Mouse (Mus musculus) G1E (cell line): ENCODE measurements around the gene Gm49337.

Experiments
- CTCF ChIP-seq: IDR thresholded peaks from 2 replicates; pipeline ENCODE4 v1.5.1; 2012; ENCODE audit warnings: low read depth, low read length, inconsistent platforms, mixed read lengths
- GATA1 ChIP-seq: IDR thresholded peaks from 2 replicates; pipeline ENCODE4 v1.6.1; 2012; ENCODE audit warnings: borderline replicate concordance, low read length, inconsistent platforms, mixed read lengths
- GATA2 ChIP-seq: IDR thresholded peaks from 2 replicates; pipeline ENCODE4 v1.6.1; 2012; ENCODE audit warnings: low read depth, low read length, inconsistent platforms, borderline replicate concordance
- POLR2AphosphoS5 ChIP-seq: IDR thresholded peaks from 2 replicates; pipeline ENCODE4 v1.6.1; 2012; ENCODE audit warnings: low read depth, low read length, inconsistent platforms; ENCODE audit not compliant: insufficient replicate concordance
- TAL1 ChIP-seq: conservative IDR thresholded peaks from 2 replicates; pipeline ENCODE4 v1.6.1; 2012; ENCODE audit warnings: low read depth, low read length, inconsistent platforms, mixed read lengths

DNA sequence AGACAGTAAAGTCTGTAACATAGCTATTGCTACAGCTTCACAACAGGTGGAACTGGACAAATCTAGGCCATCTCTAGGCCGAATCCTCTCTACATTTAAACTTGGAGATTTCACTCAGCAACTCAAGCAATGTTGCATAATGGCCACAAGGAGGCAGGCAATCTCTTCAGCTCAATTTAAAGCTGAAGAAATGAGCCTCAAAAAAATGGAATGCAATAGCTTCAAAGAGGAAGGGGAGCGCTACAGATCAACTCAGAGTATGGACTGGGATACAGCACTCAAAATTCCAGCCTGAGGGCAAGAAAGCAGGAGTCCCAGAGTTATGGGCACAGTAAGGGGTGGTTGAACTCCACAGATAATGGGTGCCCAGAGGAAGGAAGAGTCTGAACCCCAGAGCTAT, 38.2 kb upstream of the Gm49337 start:
- peak; percentile 75 for TF ChIP-seq CTCF
- TF ChIP-seq GATA1 = no peak
- TF ChIP-seq POLR2AphosphoS5 = no peak
- no peak for TF ChIP-seq TAL1
- TF ChIP-seq GATA2 = no peak
